Mouse (Mus musculus) ES-E14 (cell line): ENCODE measurements at regions not wholly inside any gene's neighbourhood (a gene's known extent, or its start where the extent isn't known, plus 50 kb on each side); places are given as distances from the start of the nearest gene placed in this dataset.

Experiments used
- CHD2 ChIP-seq: IDR thresholded peaks from 2 replicates; pipeline ENCODE4 v1.6.1; 2014; ENCODE audit warnings: mild to moderate bottlenecking, low read depth, low read length, inconsistent platforms
- HCFC1 ChIP-seq: IDR thresholded peaks from 2 replicates; pipeline ENCODE4 v1.6.1; 2012; ENCODE audit warnings: low read length, inconsistent platforms, borderline replicate concordance; ENCODE audit not compliant: insufficient read depth
- ZC3H11A ChIP-seq: IDR thresholded peaks from 2 replicates; pipeline ENCODE4 v1.6.1; 2012; ENCODE audit warnings: low read depth, mild to moderate bottlenecking, inconsistent platforms, low read length, borderline replicate concordance
- ZNF384 ChIP-seq: IDR thresholded peaks from 2 replicates; pipeline ENCODE4 v1.6.1; 2012; ENCODE audit warnings: low read depth, low read length, inconsistent platforms

- TF ChIP-seq HCFC1 (no peak), ZC3H11A (no peak), CHD2 (no peak), ZNF384 (no peak)
Observed at GRCm38 (mm10) chr2:179182123-179182522, 260.1 kb upstream of the Cdh4 start.
